Mouse (Mus musculus): Measurements from ENCODE around the gene C1qc. TPM values are rescaled to one million over a fixed set of nuclear protein-coding genes. Genes with fewer than 3 reads are reported as not detected.
A peak's percentile ranks its signal among the peaks of the same experiment; 100 is the strongest.

The C1qc gene
- 24.2 and 33.1 TPM in 2 replicates for polyA plus RNA-seq (2015; fragmentation: Nextera tagmentation; extraction: Ambion mirVana)

GRCm38 (mm10) chr4:136892811-136893210 lies at the start of gene C1qc:
Gene C1qc (minus strand): TSS chr4:136893065.
- H3K27me3 ChIP-seq, result peaks cover 28% of the 10 kb centered on the region
- H3K9me3 ChIP-seq, result no peaks in the 10 kb centered on the region
- H3K9ac ChIP-seq, result no peak within 1 kb of the TSS
- WGBS, result 68% methylated on average over 5 of the region's 5 CpGs
- no peaks in the 10 kb centered on the region for H3K36me3 ChIP-seq
- H3K4me2 ChIP-seq, result no peak within 1 kb of the TSS
- H3K4me3 ChIP-seq, result no peak within 1 kb of the TSS
- peaks cover 13% of the 10 kb centered on the region for H3K4me1 ChIP-seq (replicated peaks)
- no peak for ATAC-seq (ENCODE audit: low FRiP score, low read depth)
- H3K27ac ChIP-seq (replicated peaks), result no peak within 1 kb of the TSS

GRCm38 (mm10) chr4:136937935-136938334 lies 45.1 kb upstream of the C1qc start:
- H3K4me1 ChIP-seq (replicated peaks), result peaks cover 13% of the 10 kb centered on the region

GRCm38 (mm10) chr4:136937344-136937743 lies 44.5 kb upstream of the C1qc start:
- Histone ChIP-seq H3K4me1 (replicated peaks) (peaks cover 7% of the 10 kb centered on the region), H3K9me3 (no peaks in the 10 kb centered on the region), H3K27ac (replicated peaks) (no peak overlapping the region), H3K9ac (no peak overlapping the region), H3K4me2 (no peak overlapping the region), H3K4me3 (no peak overlapping the region), H3K36me3 (no peaks in the 10 kb centered on the region), H3K27me3 (0 out of 2 replicates have a peak, but pooled peaks cover 3% of the 10 kb centered on the region)
- WGBS, result 74% methylated on average over 4 of the region's 4 CpGs
- ATAC-seq (ENCODE audit: low FRiP score, low read depth), result no peak

More at GRCm38 (mm10) chr4:136937935-136938334, 45.1 kb upstream of the C1qc start:
- 0 out of 2 replicates have a peak, but pooled peaks cover 3% of the 10 kb centered on the region for H3K27me3 ChIP-seq
- no peak overlapping the region for H3K9ac ChIP-seq
- ATAC-seq (ENCODE audit: low FRiP score, low read depth), result no peak
- H3K9me3 ChIP-seq, result no peaks in the 10 kb centered on the region
- H3K36me3 ChIP-seq, result no peaks in the 10 kb centered on the region
- no peak overlapping the region for H3K4me3 ChIP-seq
- WGBS, result 87% methylated on average over 5 of the region's 5 CpGs
- H3K4me2 ChIP-seq, result no peak overlapping the region
- no peak overlapping the region for H3K27ac ChIP-seq (replicated peaks)

GRCm38 (mm10) chr4:136934746-136935613 lies 42.1 kb upstream of the C1qc start:
- 0 out of 2 replicates have a peak, but pooled peaks cover 3% of the 10 kb centered on the region for H3K27me3 ChIP-seq
- H3K27ac ChIP-seq (replicated peaks), result no peak overlapping the region
- no peaks in the 10 kb centered on the region for H3K36me3 ChIP-seq
- H3K9ac ChIP-seq, result no peak overlapping the region
- no peaks in the 10 kb centered on the region for H3K4me1 ChIP-seq (replicated peaks)
- no peak overlapping the region for H3K4me2 ChIP-seq
- H3K4me3 ChIP-seq, result no peak overlapping the region
- WGBS, result 46% methylated on average over 18 of the region's 18 CpGs
- ATAC-seq (ENCODE audit: low FRiP score, low read depth), result no peak
- H3K9me3 ChIP-seq, result no peaks in the 10 kb centered on the region

- Histone ChIP-seq H3K4me1 (replicated peaks) (peaks cover 13% of the 10 kb centered on the region), H3K9ac (no peak overlapping the region), H3K4me2 (no peak overlapping the region), H3K36me3 (no peaks in the 10 kb centered on the region), H3K27ac (replicated peaks) (no peak overlapping the region), H3K27me3 (peaks cover 8% of the 10 kb centered on the region; the same call in 1 of the 2 replicates), H3K9me3 (no peaks in the 10 kb centered on the region), H3K4me3 (no peak overlapping the region)
- ATAC-seq (ENCODE audit: low FRiP score, low read depth), result no peak; the same call in 1 of the 2 replicates
- 88% methylated on average over 8 of the region's 8 CpGs for WGBS
Observed at GRCm38 (mm10) chr4:136930474-136930873, 37.6 kb upstream of the C1qc start.

- H3K36me3 ChIP-seq, result no peaks in the 10 kb centered on the region
- H3K9me3 ChIP-seq, result no peaks in the 10 kb centered on the region
- no peak overlapping the region for H3K4me2 ChIP-seq
- H3K27ac ChIP-seq (replicated peaks), result no peak overlapping the region
- H3K9ac ChIP-seq, result no peak overlapping the region
- no peak for ATAC-seq (ENCODE audit: low FRiP score, low read depth)
- peaks cover 13% of the 10 kb centered on the region for H3K4me1 ChIP-seq (replicated peaks)
- 7% methylated on average over 5 of the region's 5 CpGs for WGBS
- H3K4me3 ChIP-seq, result no peak overlapping the region
- H3K27me3 ChIP-seq, result peaks cover 8% of the 10 kb centered on the region; the same call in 1 of the 2 replicates
Observed at GRCm38 (mm10) chr4:136928928-136929327, 36.1 kb upstream of the C1qc start.

- WGBS, result 4% methylated on average over 15 of the region's 15 CpGs
- Histone ChIP-seq H3K27me3 (peaks cover 11% of the 10 kb centered on the region; the same call in 1 of the 2 replicates), H3K9ac (no peak overlapping the region), H3K4me2 (no peak overlapping the region), H3K4me3 (no peak overlapping the region), H3K36me3 (no peaks in the 10 kb centered on the region), H3K27ac (replicated peaks) (peak overlapping the region; percentile 39), H3K9me3 (no peaks in the 10 kb centered on the region), H3K4me1 (replicated peaks) (peaks cover 13% of the 10 kb centered on the region)
- ATAC-seq (ENCODE audit: low FRiP score, low read depth), result no peak
Observed at GRCm38 (mm10) chr4:136925804-136926203, 32.9 kb upstream of the C1qc start.

GRCm38 (mm10) chr4:136924529-136924928 lies 31.7 kb upstream of the C1qc start:
- Histone ChIP-seq H3K9ac (no peak overlapping the region), H3K9me3 (no peaks in the 10 kb centered on the region), H3K27ac (replicated peaks) (no peak overlapping the region), H3K4me3 (no peak overlapping the region), H3K27me3 (peaks cover 11% of the 10 kb centered on the region; the same call in 1 of the 2 replicates), H3K4me2 (no peak overlapping the region), H3K36me3 (no peaks in the 10 kb centered on the region), H3K4me1 (replicated peaks) (peaks cover 13% of the 10 kb centered on the region)
- no peak for ATAC-seq (ENCODE audit: low FRiP score, low read depth)
- 13% methylated on average over 6 of the region's 6 CpGs for WGBS

GRCm38 (mm10) chr4:136919526-136919925 lies 26.7 kb upstream of the C1qc start:
- H3K27ac ChIP-seq (replicated peaks), result no peak overlapping the region
- no peak overlapping the region for H3K4me2 ChIP-seq
- H3K27me3 ChIP-seq, result 0 out of 2 replicates have a peak, but pooled peaks cover 6% of the 10 kb centered on the region
- no peaks in the 10 kb centered on the region for H3K9me3 ChIP-seq
- 75% methylated on average over 3 of the region's 3 CpGs for WGBS
- H3K9ac ChIP-seq, result no peak overlapping the region
- ATAC-seq (ENCODE audit: low FRiP score, low read depth), result no peak
- no peak overlapping the region for H3K4me3 ChIP-seq
- peaks cover 18% of the 10 kb centered on the region for H3K4me1 ChIP-seq (replicated peaks)
- H3K36me3 ChIP-seq, result no peaks in the 10 kb centered on the region

GRCm38 (mm10) chr4:136918834-136919233 lies 26.0 kb upstream of the C1qc start:
- H3K4me1 ChIP-seq (replicated peaks), result peaks cover 21% of the 10 kb centered on the region
- no peak for ATAC-seq (ENCODE audit: low FRiP score, low read depth)
- WGBS, result 82% methylated on average over 8 of the region's 8 CpGs
- H3K27ac ChIP-seq (replicated peaks), result no peak overlapping the region
- no peaks in the 10 kb centered on the region for H3K9me3 ChIP-seq
- H3K27me3 ChIP-seq, result 0 out of 2 replicates have a peak, but pooled peaks cover 6% of the 10 kb centered on the region
- H3K36me3 ChIP-seq, result no peaks in the 10 kb centered on the region
- H3K4me2 ChIP-seq, result no peak overlapping the region
- no peak overlapping the region for H3K9ac ChIP-seq
- H3K4me3 ChIP-seq, result no peak overlapping the region

GRCm38 (mm10) chr4:136917165-136917524 lies 24.3 kb upstream of the C1qc start:
- no peak overlapping the region for H3K9ac ChIP-seq
- 32% methylated on average over 7 of the region's 7 CpGs for WGBS
- H3K27ac ChIP-seq (replicated peaks), result peak overlapping the region; percentile 43; the same call in 1 of the 2 replicates
- H3K4me1 ChIP-seq (replicated peaks), result peaks cover 28% of the 10 kb centered on the region
- no peaks in the 10 kb centered on the region; the same call in 1 of the 2 replicates for H3K27me3 ChIP-seq
- H3K9me3 ChIP-seq, result no peaks in the 10 kb centered on the region
- no peak overlapping the region for H3K4me3 ChIP-seq
- H3K4me2 ChIP-seq, result no peak overlapping the region
- H3K36me3 ChIP-seq, result no peaks in the 10 kb centered on the region
- peak; percentile 37; the same call in 1 of the 2 replicates for ATAC-seq (ENCODE audit: low FRiP score, low read depth)
